Mouse (Mus musculus): ENCODE results near the gene Kcnk12. TPM values are rescaled to one million over a fixed set of nuclear protein-coding genes. Genes with fewer than 3 reads are reported as not detected.

Gene Kcnk12
- total RNA-seq, 2 experiments from 2014 or later: 0.27 TPM; not detected in 1

- no peak for DNase-seq (ENCODE audit: low spot score in 2 of 2)
These were observed 10.1 kb downstream of the Kcnk12 start for GRCm38 (mm10) chr17:87787711-87788110.

DNA sequence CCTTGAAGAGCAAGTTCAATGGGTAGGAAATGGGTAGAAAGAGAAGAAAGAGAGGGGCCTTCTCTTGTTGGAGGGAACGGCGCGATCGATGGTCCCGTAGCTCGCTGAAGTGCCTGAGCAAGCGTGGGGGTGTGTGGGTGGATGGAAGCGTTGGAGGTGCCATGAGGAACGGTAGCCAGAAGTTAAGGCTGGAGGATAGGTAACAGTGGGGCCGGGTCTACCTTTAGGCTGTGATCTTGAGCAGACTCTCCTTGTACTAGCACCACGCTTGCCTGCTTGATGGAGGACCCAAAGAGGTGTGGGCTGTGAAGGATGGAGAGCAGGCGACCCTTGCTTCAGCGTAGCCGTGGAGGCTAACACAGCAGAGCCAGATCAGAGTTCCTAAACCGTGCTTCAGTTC lies 12.1 kb downstream of the Kcnk12 start:
- no peak for DNase-seq (ENCODE audit: low spot score in 2 of 2)

GRCm38 (mm10) chr17:87784911-87785310 lies 12.9 kb downstream of the Kcnk12 start:
- DNase-seq (ENCODE audit: low spot score in 2 of 2): no peak

- no peak for DNase-seq (ENCODE audit: low spot score in 2 of 2)
These were observed 13.5 kb downstream of the Kcnk12 start for GRCm38 (mm10) chr17:87784141-87784831.

DNA sequence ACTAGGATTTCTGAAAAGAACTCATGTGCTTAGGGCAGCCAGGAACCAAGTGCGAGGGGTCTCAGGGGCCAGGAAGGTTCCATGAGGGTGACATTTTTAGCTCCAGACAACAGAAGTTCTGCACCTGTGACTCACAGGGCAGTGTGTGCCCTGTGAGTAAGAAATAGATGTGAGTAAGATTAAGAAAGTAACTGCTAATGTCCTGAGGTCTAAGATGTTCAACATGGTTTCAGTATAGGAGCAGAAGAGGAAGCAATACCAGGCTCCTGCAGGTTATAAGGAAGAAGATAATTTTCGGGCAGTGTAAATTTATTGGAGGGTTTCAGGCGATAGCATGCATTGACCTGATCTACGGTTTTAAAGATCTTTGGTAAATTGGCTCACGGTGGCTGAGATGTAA lies 16.6 kb downstream of the Kcnk12 start:
- DNase-seq (ENCODE audit: low spot score in 2 of 2): no peak

DNA sequence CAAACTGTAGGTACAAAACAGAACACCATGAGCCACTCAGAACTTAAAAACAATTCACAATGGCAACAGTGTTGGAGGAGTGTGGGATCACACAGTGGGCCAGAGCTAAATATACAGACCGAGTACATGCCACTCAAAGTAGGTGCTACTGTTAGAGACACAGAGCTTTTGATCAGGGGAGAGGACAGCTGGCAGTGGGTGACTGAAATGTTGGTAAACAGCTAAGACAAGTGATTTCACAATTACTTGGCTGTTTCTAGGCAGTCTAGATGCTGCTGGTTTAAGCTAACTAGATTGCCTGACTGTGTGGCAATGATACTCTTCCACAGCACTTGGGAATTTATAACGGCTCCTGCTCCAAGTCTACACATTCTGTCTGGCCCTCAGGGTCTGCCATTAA lies 17.6 kb downstream of the Kcnk12 start:
- DNase-seq (ENCODE audit: low spot score in 2 of 2): no peak

GRCm38 (mm10) chr17:87774982-87775381 lies 22.8 kb downstream of the Kcnk12 start:
- no peak for DNase-seq (ENCODE audit: low spot score in 2 of 2)

- DNase-seq (ENCODE audit: low spot score in 2 of 2): no peak
These were observed 24.6 kb downstream of the Kcnk12 start for GRCm38 (mm10) chr17:87773175-87773574.

DNA sequence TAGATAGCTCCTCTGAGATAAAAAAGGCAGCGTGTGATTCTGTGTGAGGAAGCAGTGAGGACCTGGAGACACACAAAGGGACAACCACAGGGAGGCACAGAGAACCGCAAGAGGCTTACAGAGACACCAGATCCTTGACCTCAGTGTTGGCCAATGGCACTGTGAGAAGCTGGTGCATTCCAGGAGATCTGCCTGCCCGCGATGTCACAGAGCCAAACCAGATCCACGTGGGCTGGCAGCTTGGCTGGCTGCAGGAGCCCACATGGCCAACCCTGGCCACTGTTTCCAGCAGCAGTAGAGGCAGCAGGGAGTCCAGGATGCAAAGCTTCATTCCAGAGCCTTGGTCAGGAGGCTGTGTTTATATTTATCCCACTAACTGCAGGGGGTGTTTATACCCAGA lies 27.0 kb downstream of the Kcnk12 start:
- DNase-seq (ENCODE audit: low spot score in 2 of 2): no peak

GRCm38 (mm10) chr17:87766888-87767287 lies 30.9 kb downstream of the Kcnk12 start:
- no peak for DNase-seq (ENCODE audit: low spot score in 2 of 2)

- no peak for DNase-seq (ENCODE audit: low spot score in 2 of 2)
These were observed 32.8 kb downstream of the Kcnk12 start for GRCm38 (mm10) chr17:87765031-87765430.

DNA sequence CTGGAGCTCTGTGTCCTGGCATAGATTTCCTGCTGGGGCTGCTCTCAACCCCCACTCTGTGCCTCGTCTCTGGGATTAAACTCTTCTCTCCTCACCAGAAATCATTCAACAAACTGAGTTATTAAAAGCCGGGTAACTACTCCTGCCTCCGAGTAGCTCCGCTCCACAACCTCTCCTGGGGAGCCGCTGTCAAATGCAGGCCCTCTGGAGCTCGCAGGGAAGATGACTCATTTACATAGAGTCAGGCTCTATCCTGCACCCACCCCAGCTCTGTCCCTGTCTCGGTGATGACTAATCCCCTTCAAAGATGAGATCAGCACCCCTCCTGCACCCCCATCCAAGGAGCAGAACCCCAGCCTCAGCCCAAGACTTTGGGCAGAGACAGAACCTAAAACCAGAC lies 34.6 kb downstream of the Kcnk12 start:
- no peak for DNase-seq (ENCODE audit: low spot score in 2 of 2)

GRCm38 (mm10) chr17:87760315-87760714 lies 37.5 kb downstream of the Kcnk12 start:
- no peak for DNase-seq (ENCODE audit: low spot score in 2 of 2)

GRCm38 (mm10) chr17:87745926-87746888 lies 51.6 kb downstream of the Kcnk12 start:
- DNase-seq (ENCODE audit: low spot score in 2 of 2): peak; percentile 25 to 28

- no peak for DNase-seq (ENCODE audit: low spot score in 2 of 2)
These were observed 52.5 kb downstream of the Kcnk12 start for GRCm38 (mm10) chr17:87744985-87745925.

- DNase-seq (ENCODE audit: low spot score in 2 of 2): no peak
These were observed 58.0 kb downstream of the Kcnk12 start for GRCm38 (mm10) chr17:87739835-87740234.

DNA sequence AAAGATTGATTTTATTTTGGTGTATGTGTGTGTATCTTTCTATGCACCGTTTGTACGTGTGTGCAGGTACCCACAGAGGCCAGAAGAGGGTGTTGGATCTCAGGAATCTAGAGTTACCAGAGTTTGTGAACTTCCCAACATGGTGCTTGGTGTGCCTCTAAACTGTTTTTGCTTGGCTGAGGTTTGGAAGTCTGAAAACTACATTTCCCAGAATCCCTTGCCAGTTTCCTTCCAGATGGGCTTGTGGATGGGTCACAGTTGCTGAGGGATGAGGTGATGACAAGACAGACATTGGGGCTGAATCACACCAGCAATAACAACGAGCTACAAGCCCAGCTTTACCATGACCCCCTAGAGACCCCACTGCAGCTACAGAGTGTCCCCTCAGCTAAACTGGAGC lies 60.6 kb downstream of the Kcnk12 start:
- DNase-seq (ENCODE audit: low spot score in 2 of 2): no peak

- DNase-seq (ENCODE audit: low spot score in 2 of 2): no peak
These were observed 63.3 kb downstream of the Kcnk12 start for GRCm38 (mm10) chr17:87734471-87734870.

GRCm38 (mm10) chr17:87731962-87732361 lies 65.8 kb downstream of the Kcnk12 start:
- no peak for DNase-seq (ENCODE audit: low spot score in 2 of 2)

GRCm38 (mm10) chr17:87726489-87727356 lies 71.1 kb downstream of the Kcnk12 start:
- DNase-seq (ENCODE audit: low spot score in 2 of 2): no peak
